Mouse (Mus musculus) layer of hippocampus, adult 9-11 months (tissue): Measurements from ENCODE around the gene Ptprn2.

Experiments used
- DNase-seq: peaks from one replicate; pipeline ENCODE4 v3.0.0; 2022

Gene Ptprn2

GRCm38 (mm10) chr12:117176259-117176823 is 690.8 kb downstream of the Ptprn2 start:
- no peak for DNase-seq

- DNase-seq: no peak
These were observed 701.6 kb downstream of the Ptprn2 start for GRCm38 (mm10) chr12:117187167-117187566.

- DNase-seq: peak; percentile 60
These were observed 706.5 kb downstream of the Ptprn2 start for GRCm38 (mm10) chr12:117192001-117192400.

GRCm38 (mm10) chr12:117196721-117197425 is 711.4 kb downstream of the Ptprn2 start:
- DNase-seq: peak; percentile 80

GRCm38 (mm10) chr12:117198093-117198492 is 712.6 kb downstream of the Ptprn2 start:
- DNase-seq: no peak

- peak; percentile 74 for DNase-seq
These were observed 714.6 kb downstream of the Ptprn2 start for GRCm38 (mm10) chr12:117200117-117200516.

- no peak for DNase-seq
These were observed 715.1 kb downstream of the Ptprn2 start for GRCm38 (mm10) chr12:117200590-117200989.

GRCm38 (mm10) chr12:117203506-117203905 is 718.0 kb downstream of the Ptprn2 start:
- DNase-seq: no peak

GRCm38 (mm10) chr12:117204905-117205304 is 719.4 kb downstream of the Ptprn2 start:
- DNase-seq: no peak

GRCm38 (mm10) chr12:117207421-117208120 is 722.1 kb downstream of the Ptprn2 start:
- DNase-seq: no peak

GRCm38 (mm10) chr12:117210467-117210866 is 724.9 kb downstream of the Ptprn2 start:
- no peak for DNase-seq

GRCm38 (mm10) chr12:117213531-117213930 is 728.0 kb downstream of the Ptprn2 start:
- DNase-seq: no peak

- no peak for DNase-seq
These were observed 728.8 kb downstream of the Ptprn2 start for GRCm38 (mm10) chr12:117214272-117214671.

GRCm38 (mm10) chr12:117214919-117215318 is 729.4 kb downstream of the Ptprn2 start:
- no peak for DNase-seq

GRCm38 (mm10) chr12:117221909-117222308 is 736.4 kb downstream of the Ptprn2 start:
- peak; percentile 60 for DNase-seq

- no peak for DNase-seq
These were observed 738.5 kb downstream of the Ptprn2 start for GRCm38 (mm10) chr12:117224036-117224435.

GRCm38 (mm10) chr12:117227236-117227635 is 741.7 kb downstream of the Ptprn2 start:
- DNase-seq: no peak

- DNase-seq: peak; percentile 33
These were observed 743.9 kb downstream of the Ptprn2 start for GRCm38 (mm10) chr12:117229442-117229841.

- no peak for DNase-seq
These were observed 744.8 kb downstream of the Ptprn2 start for GRCm38 (mm10) chr12:117230282-117230681.

- DNase-seq: no peak
These were observed 746.3 kb downstream of the Ptprn2 start for GRCm38 (mm10) chr12:117231850-117232249.

GRCm38 (mm10) chr12:117235114-117235513 is 749.6 kb downstream of the Ptprn2 start:
- no peak for DNase-seq

- DNase-seq: peak; percentile 61
These were observed 750.7 kb downstream of the Ptprn2 start for GRCm38 (mm10) chr12:117236020-117236734.

- no peak for DNase-seq
These were observed 751.5 kb downstream of the Ptprn2 start for GRCm38 (mm10) chr12:117236981-117237380.
